Mouse (Mus musculus): ENCODE results near the gene Tek.
"Not testable (repeated sequence)": the region's sequence is repeated elsewhere in the genome, so short reads cannot be mapped to it uniquely, and the experiment has no call there.

Tek gene

GRCm38 (mm10) chr4:94738838-94739731 lies at the start of gene Tek:
TSS of gene Tek (plus strand) at chr4:94739289.
- no peak for DNase-seq (ENCODE audit: low spot score in 2 of 2)

- DNase-seq (ENCODE audit: low spot score in 2 of 2), result not testable (repeated sequence)
These were observed 49.3 kb upstream of the Tek start for GRCm38 (mm10) chr4:94689804-94690203.

GRCm38 (mm10) chr4:94691078-94691477 lies 48.0 kb upstream of the Tek start:
- DNase-seq (ENCODE audit: low spot score in 2 of 2), result no peak

- no peak for DNase-seq (ENCODE audit: low spot score in 2 of 2)
These were observed 46.9 kb upstream of the Tek start for GRCm38 (mm10) chr4:94692175-94692574.

GRCm38 (mm10) chr4:94696368-94696767 lies 42.7 kb upstream of the Tek start:
- no peak for DNase-seq (ENCODE audit: low spot score in 2 of 2)

GRCm38 (mm10) chr4:94711002-94711401 lies 28.1 kb upstream of the Tek start:
- no peak for DNase-seq (ENCODE audit: low spot score in 2 of 2)

GRCm38 (mm10) chr4:94711426-94711825 lies 27.7 kb upstream of the Tek start:
- DNase-seq (ENCODE audit: low spot score in 2 of 2), result no peak

- no peak for DNase-seq (ENCODE audit: low spot score in 2 of 2)
These were observed 25.3 kb upstream of the Tek start for GRCm38 (mm10) chr4:94713741-94714140.

- DNase-seq (ENCODE audit: low spot score in 2 of 2), result no peak
These were observed 23.9 kb upstream of the Tek start for GRCm38 (mm10) chr4:94715166-94715565.

GRCm38 (mm10) chr4:94725799-94726198 lies 13.3 kb upstream of the Tek start:
- no peak for DNase-seq (ENCODE audit: low spot score in 2 of 2)

GRCm38 (mm10) chr4:94732721-94733120 lies 6.4 kb upstream of the Tek start:
- DNase-seq (ENCODE audit: low spot score in 2 of 2), result no peak

GRCm38 (mm10) chr4:94737326-94738295 lies 1.5 kb upstream of the Tek start:
- no peak for DNase-seq (ENCODE audit: low spot score in 2 of 2)

- DNase-seq (ENCODE audit: low spot score in 2 of 2), result no peak
These were observed 2.7 kb downstream of the Tek start for GRCm38 (mm10) chr4:94741824-94742223.

- no peak for DNase-seq (ENCODE audit: low spot score in 2 of 2)
These were observed 6.7 kb downstream of the Tek start for GRCm38 (mm10) chr4:94745749-94746148.

- no peak for DNase-seq (ENCODE audit: low spot score in 2 of 2)
These were observed 7.3 kb downstream of the Tek start for GRCm38 (mm10) chr4:94746387-94746811.

- no peak for DNase-seq (ENCODE audit: low spot score in 2 of 2)
These were observed 8.2 kb downstream of the Tek start for GRCm38 (mm10) chr4:94747338-94747737.

- DNase-seq (ENCODE audit: low spot score in 2 of 2), result no peak
These were observed 13.4 kb downstream of the Tek start for GRCm38 (mm10) chr4:94752512-94752911.

GRCm38 (mm10) chr4:94765217-94765616 lies 26.1 kb downstream of the Tek start:
- DNase-seq (ENCODE audit: low spot score in 2 of 2), result no peak

- DNase-seq (ENCODE audit: low spot score in 2 of 2), result no peak
These were observed 27.1 kb downstream of the Tek start for GRCm38 (mm10) chr4:94766176-94766575.

- DNase-seq (ENCODE audit: low spot score in 2 of 2), result no peak
These were observed 29.5 kb downstream of the Tek start for GRCm38 (mm10) chr4:94768624-94769023.

GRCm38 (mm10) chr4:94781043-94781442 lies 42.0 kb downstream of the Tek start:
- DNase-seq (ENCODE audit: low spot score in 2 of 2), result no peak

- DNase-seq (ENCODE audit: low spot score in 2 of 2), result no peak
These were observed 46.8 kb downstream of the Tek start for GRCm38 (mm10) chr4:94785921-94786320.
